ENCODE assay signal across 8 mouse cellular contexts in genomic region chr6:37351731-37352380, GRCm38 (mm10). TPM values are rescaled to one million over a fixed set of nuclear protein-coding genes. Genes with fewer than 3 reads are reported as not detected.
DNase-seq lines count a peak whose midpoint lies in the region; ATAC-seq and TF ChIP-seq lines count a peak whose summit lies in the region.

No protein-coding gene starts in this region.

- H3K9me3 ChIP-seq in heart, embryonic 15.5 days (replicated peaks) = no peaks in the 10 kb centered on the region
- no peaks in the 10 kb centered on the region for H3K9me3 ChIP-seq in lung, embryonic 14.5 days (ENCODE audit: low read depth, low read length)

- DNase-seq in A20 (ENCODE audit: low read depth, low spot score) (peak; percentile 54), NIH3T3 (ENCODE audit: low read depth) (peak; percentile 84)
- DNase-seq in embryo, embryonic 11 days = peak; percentile 84
- DNase-seq in kidney, postnatal 10 days = peak; percentile 81
- DNase-seq in lung, embryonic 14.5 days = peak; percentile 86
- peak; percentile 20 for DNase-seq in retina, adult 2 months (ENCODE audit: low read depth, low spot score)
- DNase-seq in urinary bladder, adult 2 months (ENCODE audit: low spot score) = no peak

- 0 out of 2 replicates have a peak, but pooled peaks have one; percentile 37 for ATAC-seq in heart, embryonic 15.5 days (replicated peaks; ENCODE audit: insufficient number of reproducible peaks, insufficient read depth, low FRiP score, low read depth)
- ATAC-seq in lung, embryonic 14.5 days (ENCODE audit: insufficient read depth) = no peak

- H3K4me2 ChIP-seq in heart, embryonic 15.5 days = no peak overlapping the region
- H3K4me2 ChIP-seq in lung, embryonic 14.5 days = no peak overlapping the region

- H3K9ac ChIP-seq in heart, embryonic 15.5 days = no peak overlapping the region
- no peak overlapping the region for H3K9ac ChIP-seq in lung, embryonic 14.5 days

- no peak overlapping the region for H3K4me3 ChIP-seq in heart, embryonic 15.5 days
- H3K4me3 ChIP-seq in lung, embryonic 14.5 days (ENCODE audit: low read depth, low read length) = no peak overlapping the region

- no peaks in the 10 kb centered on the region for H3K27me3 ChIP-seq in heart, embryonic 15.5 days
- H3K27me3 ChIP-seq in lung, embryonic 14.5 days (ENCODE audit: insufficient read depth, low read length) = no peaks in the 10 kb centered on the region

- peak; percentile 91 for TF ChIP-seq CTCF in lung, embryonic 14.5 days (IDR thresholded peaks at IDR 0.05; ENCODE audit: low read depth)

- WGBS in heart, embryonic 15.5 days = 29% methylated on average over 10 of the region's 10 CpGs
- 20% methylated on average over 10 of the region's 10 CpGs for WGBS in lung, embryonic 14.5 days

- no peak overlapping the region for H3K27ac ChIP-seq in heart, embryonic 15.5 days
- H3K27ac ChIP-seq in lung, embryonic 14.5 days (ENCODE audit: low read depth) = no peak overlapping the region; the same call in 1 of the 2 replicates

- peaks cover 63% of the 10 kb centered on the region for H3K36me3 ChIP-seq in heart, embryonic 15.5 days
- peaks cover 69% of the 10 kb centered on the region for H3K36me3 ChIP-seq in lung, embryonic 14.5 days (ENCODE audit: insufficient read depth)

- peaks cover 22% of the 10 kb centered on the region for H3K4me1 ChIP-seq in heart, embryonic 15.5 days (replicated peaks)
- 0 out of 2 replicates have a peak, but pooled peaks cover 2% of the 10 kb centered on the region for H3K4me1 ChIP-seq in lung, embryonic 14.5 days (ENCODE audit: insufficient read depth)

RNA-seq across cellular contexts. Expression of gene Dgki, which starts 51.9 kb away (rescaled TPM):
- polyA plus RNA-seq in heart, embryonic 15.5 days (2015; fragmentation: Nextera tagmentation; extraction: Ambion mirVana) = 0.48 and 0.51 TPM in 2 replicates
- 0.34 and 0.46 TPM in 2 replicates for polyA plus RNA-seq in lung, embryonic 14.5 days (2014; fragmentation: Nextera tagmentation; extraction: Ambion mirVana)
- 1.5 and 2.7 TPM in 2 replicates for polyA plus RNA-seq in urinary bladder, adult 2 months (2012; rRNA removed)
